Mouse (Mus musculus) frontal cortex, adult (tissue): ENCODE results near the gene Rasgef1b.

ENCODE experiments used
- ATAC-seq: cut with Nextera tagmentation; 2 replicates; pipeline ENCODE4 v1.9.2; 2017; ENCODE audit warnings: mild to moderate bottlenecking, moderate library complexity, mixed read lengths; ENCODE audit not compliant: low TSS enrichment

Gene Rasgef1b

DNA sequence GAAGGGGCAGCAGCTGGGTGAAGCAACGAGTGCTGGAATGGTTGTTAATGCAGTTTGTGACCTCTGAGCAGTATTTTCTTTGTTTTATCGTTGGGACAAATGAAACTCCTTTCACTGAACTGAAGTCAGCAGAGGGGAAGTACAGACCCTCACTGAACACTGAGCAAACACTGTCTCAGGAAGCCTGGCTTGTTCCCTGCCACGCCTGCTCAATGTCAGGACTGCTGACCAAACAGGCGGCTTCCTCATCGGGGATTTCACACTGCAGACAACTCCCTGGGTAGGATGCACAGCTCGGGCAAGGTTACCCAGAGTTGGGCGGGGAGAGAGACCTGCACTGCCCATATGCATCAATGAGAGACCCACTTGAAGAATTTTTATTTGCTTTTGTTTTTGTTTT lies 353.1 kb downstream of the Rasgef1b start:
- no peak for ATAC-seq

GRCm38 (mm10) chr5:99374460-99374859 lies 354.4 kb downstream of the Rasgef1b start:
- ATAC-seq = peak; percentile 64

DNA sequence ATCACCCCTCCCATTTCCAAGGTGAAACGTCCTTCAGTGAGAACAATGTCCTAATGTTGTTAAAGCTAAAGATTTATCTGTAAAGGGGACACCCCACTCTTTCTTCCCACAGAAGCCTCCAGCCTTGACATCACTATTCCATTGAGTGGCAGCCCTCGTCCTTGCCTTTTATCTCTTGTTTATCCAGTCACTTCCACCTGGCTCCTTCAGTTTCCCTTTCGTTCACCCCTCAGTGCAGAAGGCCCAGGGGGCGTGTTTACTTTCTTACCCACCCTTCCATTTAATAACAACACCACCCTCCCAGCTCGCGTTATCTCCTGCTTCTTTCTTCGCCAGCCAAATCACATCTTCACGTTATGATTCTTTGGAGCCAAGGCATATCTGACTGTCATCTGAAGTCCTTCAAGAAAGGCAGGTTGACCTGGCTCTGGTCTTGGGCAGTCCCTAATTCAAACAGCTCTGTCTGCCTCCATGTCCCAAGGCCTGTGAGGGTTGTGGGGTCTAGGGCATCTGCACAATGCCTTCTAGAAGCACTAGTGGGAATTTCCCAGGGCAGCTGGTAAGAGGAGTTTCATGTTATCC lies 355.2 kb downstream of the Rasgef1b start:
- ATAC-seq = no peak

DNA sequence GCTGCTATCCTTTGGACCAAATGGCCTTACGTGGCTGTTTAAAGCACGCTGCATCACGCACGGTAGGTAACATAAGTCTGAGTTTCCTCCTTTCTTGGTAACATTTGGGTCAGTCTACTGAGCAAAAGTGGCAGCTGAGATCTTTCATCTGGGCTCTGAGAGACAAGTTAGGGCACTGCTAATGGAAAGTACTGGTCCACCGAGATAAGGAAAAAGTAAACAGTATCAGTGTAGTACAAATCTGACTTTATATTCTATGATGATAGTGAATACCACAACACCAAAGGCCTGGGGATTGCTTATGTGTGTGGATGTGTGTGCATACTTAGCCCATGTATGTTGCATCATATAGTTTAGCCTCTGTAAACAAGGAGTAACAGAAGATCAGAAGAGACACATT lies 358.2 kb downstream of the Rasgef1b start:
- ATAC-seq = no peak

DNA sequence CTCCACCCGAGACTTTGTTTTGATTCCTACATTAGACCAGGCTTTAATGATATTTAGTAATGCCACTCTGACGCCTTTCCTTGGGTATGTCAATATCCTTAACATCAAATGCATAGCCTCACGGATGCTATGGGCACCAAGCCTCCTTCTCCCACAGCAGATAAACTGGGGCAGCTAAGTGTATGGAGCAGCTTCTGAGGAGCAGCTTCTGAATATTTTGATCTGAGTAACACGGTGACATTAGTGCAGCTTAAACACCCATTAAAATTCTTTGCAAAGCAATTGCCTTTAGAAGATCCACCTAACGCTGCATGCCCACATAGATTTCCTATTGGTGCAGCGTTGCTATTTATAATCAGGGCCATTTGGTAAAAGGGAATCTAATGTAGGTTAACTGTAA lies 359.6 kb downstream of the Rasgef1b start:
- ATAC-seq = peak; percentile 61

- no peak for ATAC-seq
These were observed 360.2 kb downstream of the Rasgef1b start for GRCm38 (mm10) chr5:99368615-99369014.

- peak; percentile 86 for ATAC-seq
These were observed 368.3 kb downstream of the Rasgef1b start for GRCm38 (mm10) chr5:99360531-99360930.

DNA sequence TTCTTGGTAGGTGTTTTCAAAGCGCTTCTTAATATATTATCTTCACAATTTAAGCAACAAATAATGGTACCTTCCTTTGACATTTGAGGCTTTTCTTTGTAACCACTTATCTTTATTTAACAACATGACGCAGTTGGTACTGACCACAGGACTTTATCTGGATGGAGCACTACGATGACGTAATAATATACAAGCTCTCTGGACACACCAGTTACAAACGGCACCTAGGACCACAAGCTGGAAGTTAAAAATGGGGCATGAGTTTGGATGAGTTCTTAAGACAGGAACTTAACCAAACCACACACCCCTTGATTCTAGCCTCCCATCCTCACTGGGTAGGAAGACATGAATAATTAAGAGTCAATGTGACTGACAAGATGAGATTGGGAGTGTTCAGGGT lies 369.6 kb downstream of the Rasgef1b start:
- no peak for ATAC-seq

GRCm38 (mm10) chr5:99354640-99355132 lies 374.2 kb downstream of the Rasgef1b start:
- peak; percentile 89 for ATAC-seq

DNA sequence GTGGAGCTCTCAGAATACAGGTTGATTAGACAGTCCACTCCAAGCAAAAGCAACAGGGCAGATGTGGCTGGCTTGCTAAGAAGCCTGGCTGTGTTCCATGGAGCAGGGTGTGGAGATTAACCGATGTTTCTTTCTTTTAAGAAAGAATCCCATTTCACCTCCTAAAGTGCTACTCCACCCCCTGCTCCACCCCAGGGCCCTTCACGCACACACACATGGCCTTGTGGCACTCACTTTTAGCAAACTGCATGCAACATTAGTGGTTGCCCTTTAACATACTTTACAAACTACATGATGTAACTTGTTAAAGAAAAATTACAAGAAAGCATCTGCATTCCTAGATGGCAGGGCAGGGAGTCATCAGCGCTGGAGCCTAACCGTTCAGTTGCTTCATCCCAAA lies 378.8 kb downstream of the Rasgef1b start:
- no peak for ATAC-seq

GRCm38 (mm10) chr5:99348257-99348849 lies 380.5 kb downstream of the Rasgef1b start:
- 0 out of 2 replicates have a peak, but pooled peaks have one; percentile 44 for ATAC-seq

GRCm38 (mm10) chr5:99342527-99342926 lies 386.3 kb downstream of the Rasgef1b start:
- no peak for ATAC-seq

GRCm38 (mm10) chr5:99340311-99340989 lies 388.4 kb downstream of the Rasgef1b start:
- ATAC-seq = peak; percentile 78

GRCm38 (mm10) chr5:99339790-99340189 lies 389.1 kb downstream of the Rasgef1b start:
- ATAC-seq = peak; percentile 83

GRCm38 (mm10) chr5:99338826-99339225 lies 390.0 kb downstream of the Rasgef1b start:
- no peak for ATAC-seq

GRCm38 (mm10) chr5:99336427-99336826 lies 392.4 kb downstream of the Rasgef1b start:
- no peak for ATAC-seq

- no peak for ATAC-seq
These were observed 394.8 kb downstream of the Rasgef1b start for GRCm38 (mm10) chr5:99334017-99334416.

DNA sequence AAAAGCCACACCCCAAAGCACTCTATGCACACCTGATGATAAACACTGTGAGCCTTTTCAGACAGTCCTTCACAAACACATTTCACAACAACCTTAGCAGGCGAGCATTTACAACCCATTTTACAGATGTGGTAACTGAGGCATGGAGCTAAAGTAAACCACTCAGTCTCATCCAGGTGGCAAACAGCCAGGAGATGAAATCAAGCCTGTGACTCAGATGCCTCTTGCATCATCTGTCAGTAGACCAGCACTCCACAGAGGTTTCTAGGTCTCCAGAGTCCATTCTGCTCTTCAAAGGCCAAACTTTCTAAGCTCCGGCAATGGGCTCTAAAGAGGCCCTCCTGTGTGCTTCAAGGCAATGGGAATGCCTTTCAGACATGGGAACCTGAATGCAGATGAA lies 396.8 kb downstream of the Rasgef1b start:
- ATAC-seq = peak; percentile 22; the same call in 1 of the 2 replicates

DNA sequence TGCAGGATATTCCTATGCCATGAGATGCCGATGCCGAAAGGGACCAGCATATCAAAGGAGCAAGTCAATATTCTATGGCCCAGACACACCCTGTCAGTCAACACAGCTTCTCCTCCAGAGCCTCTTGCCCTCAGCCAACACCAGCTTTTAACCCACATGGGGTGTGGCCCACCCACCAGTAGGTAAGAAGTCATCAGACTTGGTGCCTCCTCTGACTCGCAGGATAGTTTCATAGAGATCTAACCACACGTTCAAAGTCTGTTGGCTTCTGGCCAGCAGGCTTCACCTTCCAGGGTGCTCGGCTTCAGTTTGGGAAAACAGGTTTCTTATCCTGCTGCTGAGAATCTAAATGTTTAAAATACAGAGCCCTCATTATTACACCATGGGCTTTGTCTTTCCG lies 399.8 kb downstream of the Rasgef1b start:
- ATAC-seq = no peak

- no peak for ATAC-seq
These were observed 401.8 kb downstream of the Rasgef1b start for GRCm38 (mm10) chr5:99327019-99327418.

DNA sequence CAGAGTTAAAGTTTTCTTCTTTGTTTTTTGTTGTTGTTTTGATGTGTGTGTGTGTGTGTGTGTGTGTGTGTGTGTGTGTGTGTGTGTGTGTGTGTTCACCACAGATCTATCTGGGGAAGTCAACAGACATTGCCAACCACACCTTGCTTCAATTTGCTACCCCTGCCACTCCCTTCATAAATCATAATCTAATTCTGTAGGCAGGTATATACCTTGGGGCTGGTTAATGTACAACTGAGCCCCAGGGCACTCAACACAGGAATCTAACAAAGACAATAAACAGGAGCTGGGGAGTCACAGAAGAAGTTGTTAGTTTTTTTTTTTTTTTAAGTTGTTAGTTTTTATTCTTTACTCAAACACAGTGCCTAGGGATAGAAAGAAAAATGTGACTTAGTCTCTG lies 403.6 kb downstream of the Rasgef1b start:
- ATAC-seq = no peak

- ATAC-seq = no peak
These were observed 408.1 kb downstream of the Rasgef1b start for GRCm38 (mm10) chr5:99320783-99321182.

DNA sequence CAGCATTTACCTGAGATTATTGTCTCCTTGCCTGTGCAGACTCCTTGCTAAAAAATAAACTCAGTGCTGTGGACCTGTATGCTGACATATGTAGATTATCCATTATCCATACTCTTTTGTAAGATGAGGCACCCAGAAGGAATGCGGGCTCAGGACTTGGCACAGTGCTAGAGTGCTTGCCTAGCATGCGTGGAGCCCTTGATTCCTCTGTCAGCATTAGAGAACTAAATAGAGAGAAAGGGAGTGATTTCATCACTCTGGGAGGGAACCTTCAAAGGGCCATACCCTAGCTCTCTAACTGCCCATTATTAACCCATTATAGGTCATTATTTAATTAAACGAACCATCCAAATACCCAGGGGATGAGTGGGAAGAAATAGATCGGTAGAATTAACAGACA lies 430.9 kb downstream of the Rasgef1b start:
- ATAC-seq = peak; percentile 42; the same call in 1 of the 2 replicates
